Mouse (Mus musculus) ZHBTc4 (cell line): Measurements from ENCODE around the gene 1700020D05Rik.
"Not testable (repeated sequence)": the region's sequence is repeated elsewhere in the genome, so short reads cannot be mapped to it uniquely, and the experiment has no call there.

Experiments used
- DNase-seq: peaks from one replicate; pipeline ENCODE4 v3.0.0-alpha.2; 2011; ENCODE audit warnings: low read depth, low spot score

Gene 1700020D05Rik

GRCm38 (mm10) chr19:5495353-5496051, 8.1 kb downstream of the 1700020D05Rik start:
- DNase-seq, result peak; percentile 53

- no peak for DNase-seq
Measured at GRCm38 (mm10) chr19:5494314-5494713, 9.3 kb downstream of the 1700020D05Rik start.

- DNase-seq, result peak; percentile 82
Measured at GRCm38 (mm10) chr19:5493301-5493721, 10.3 kb downstream of the 1700020D05Rik start.

- no peak for DNase-seq
Measured at GRCm38 (mm10) chr19:5492641-5493040, 10.9 kb downstream of the 1700020D05Rik start.

GRCm38 (mm10) chr19:5490898-5491708, 12.5 kb downstream of the 1700020D05Rik start:
- peak; percentile 91 for DNase-seq

- peak; percentile 99 for DNase-seq
Measured at GRCm38 (mm10) chr19:5490313-5490897, 13.2 kb downstream of the 1700020D05Rik start, which contains the start of gene Cfl1. Gene Cfl1 (plus strand): TSS chr19:5490455.

- DNase-seq, result not testable (repeated sequence)
Measured at GRCm38 (mm10) chr19:5489721-5490120, 13.9 kb downstream of the 1700020D05Rik start.

GRCm38 (mm10) chr19:5488878-5489571, 14.6 kb downstream of the 1700020D05Rik start:
- DNase-seq, result peak; percentile 99

- DNase-seq, result peak; percentile 98
Measured at GRCm38 (mm10) chr19:5487768-5488550, 15.6 kb downstream of the 1700020D05Rik start, which contains the start of gene Mus81. Gene Mus81 (minus strand): TSS chr19:5488402.

GRCm38 (mm10) chr19:5486771-5487170, 16.8 kb downstream of the 1700020D05Rik start:
- no peak for DNase-seq

- DNase-seq, result no peak
Measured at GRCm38 (mm10) chr19:5486286-5486685, 17.3 kb downstream of the 1700020D05Rik start.

GRCm38 (mm10) chr19:5485821-5486220, 17.8 kb downstream of the 1700020D05Rik start:
- no peak for DNase-seq

- DNase-seq, result no peak
Measured at GRCm38 (mm10) chr19:5485371-5485770, 18.2 kb downstream of the 1700020D05Rik start.

- DNase-seq, result no peak
Measured at GRCm38 (mm10) chr19:5484496-5484895, 19.1 kb downstream of the 1700020D05Rik start.

GRCm38 (mm10) chr19:5483386-5484359, 19.9 kb downstream of the 1700020D05Rik start:
- no peak for DNase-seq

- no peak for DNase-seq
Measured at GRCm38 (mm10) chr19:5481398-5481797, 22.2 kb downstream of the 1700020D05Rik start.

- DNase-seq, result no peak
Measured at GRCm38 (mm10) chr19:5480016-5480415, 23.6 kb downstream of the 1700020D05Rik start.

- no peak for DNase-seq
Measured at GRCm38 (mm10) chr19:5477668-5478300, 25.8 kb downstream of the 1700020D05Rik start.
